ENCODE assay signal across 8 mouse cellular contexts in genomic region chr11:101140164-101140819, GRCm38 (mm10). TPM values are rescaled to one million over a fixed set of nuclear protein-coding genes. Genes with fewer than 3 reads are reported as not detected.
DNase-seq lines count a peak whose midpoint lies in the region; ATAC-seq and TF ChIP-seq lines count a peak whose summit lies in the region.

No protein-coding gene starts in this region.

- H3K4me2 ChIP-seq in embryonic facial prominence, embryonic 12.5 days (replicated peaks) = peak overlapping the region; percentile 42
- H3K4me2 ChIP-seq in hindbrain, embryonic 16.5 days (ENCODE audit: low read length) = peak overlapping the region; percentile 60
- H3K4me2 ChIP-seq in lung, embryonic 16.5 days (ENCODE audit: low read depth, low read length) = peak overlapping the region; percentile 55

- no peak overlapping the region for H3K9ac ChIP-seq in embryonic facial prominence, embryonic 12.5 days
- peak overlapping the region; percentile 57 for H3K9ac ChIP-seq in hindbrain, embryonic 16.5 days (ENCODE audit: low read depth, low read length)
- H3K9ac ChIP-seq in lung, embryonic 16.5 days (ENCODE audit: low read length) = peak overlapping the region; percentile 42

- intact Hi-C loops in gastrocnemius, adult 2 months (cut with DNase I) = no loop called here
- intact Hi-C loops in gastrocnemius, postnatal 36 days (cut with DNase I) = no loop called here

- H3K27ac ChIP-seq in gastrocnemius, adult 2 months = peak overlapping the region; percentile 58; the same call in 1 of the 2 replicates
- H3K27ac ChIP-seq in embryonic facial prominence, embryonic 12.5 days = no peak overlapping the region
- H3K27ac ChIP-seq in hindbrain, embryonic 16.5 days (ENCODE audit: low read depth, low read length) = peak overlapping the region; percentile 44; the same call in 1 of the 2 replicates
- peak overlapping the region; percentile 7; the same call in 1 of the 2 replicates for H3K27ac ChIP-seq in lung, embryonic 16.5 days (ENCODE audit: low read length)

- H3K9me3 ChIP-seq in embryonic facial prominence, embryonic 12.5 days = no peaks in the 10 kb centered on the region
- H3K9me3 ChIP-seq in hindbrain, embryonic 16.5 days (ENCODE audit: control insufficient read depth, low read length) = no peaks in the 10 kb centered on the region
- no peaks in the 10 kb centered on the region for H3K9me3 ChIP-seq in lung, embryonic 16.5 days (ENCODE audit: control insufficient read depth, low read length)

- no peak for TF ChIP-seq CTCF in gastrocnemius, adult 2 months (IDR thresholded peaks at IDR 0.05)

- H3K4me3 ChIP-seq in gastrocnemius, adult 2 months = peak overlapping the region; percentile 65
- H3K4me3 ChIP-seq in embryonic facial prominence, embryonic 12.5 days = peak overlapping the region; percentile 23
- peak overlapping the region; percentile 35 for H3K4me3 ChIP-seq in hindbrain, embryonic 16.5 days (ENCODE audit: low read length)
- H3K4me3 ChIP-seq in lung, embryonic 16.5 days (ENCODE audit: low read length) = peak overlapping the region; percentile 30

- H3K4me1 ChIP-seq in embryonic facial prominence, embryonic 12.5 days = peaks cover 14% of the 10 kb centered on the region; the same call in 1 of the 2 replicates
- peaks cover 9% of the 10 kb centered on the region; the same call in 1 of the 2 replicates for H3K4me1 ChIP-seq in hindbrain, embryonic 16.5 days (ENCODE audit: control insufficient read depth, insufficient read depth, low read depth, low read length)
- peaks cover 7% of the 10 kb centered on the region for H3K4me1 ChIP-seq in lung, embryonic 16.5 days (replicated peaks; ENCODE audit: control insufficient read depth, insufficient read depth, low read length)

- WGBS in embryonic facial prominence, embryonic 12.5 days = 44% methylated on average over 27 of the region's 27 CpGs
- WGBS in hindbrain, embryonic 16.5 days = 38% methylated on average over 27 of the region's 27 CpGs
- WGBS in lung, embryonic 16.5 days = 18% methylated on average over 27 of the region's 27 CpGs

- H3K27me3 ChIP-seq in embryonic facial prominence, embryonic 12.5 days = peaks cover 8% of the 10 kb centered on the region
- H3K27me3 ChIP-seq in hindbrain, embryonic 16.5 days (replicated peaks; ENCODE audit: control insufficient read depth, insufficient read depth, low read length) = no peaks in the 10 kb centered on the region
- no peaks in the 10 kb centered on the region for H3K27me3 ChIP-seq in lung, embryonic 16.5 days (ENCODE audit: control insufficient read depth, insufficient read depth, low read depth, low read length)

- peak; percentile 41 for DNase-seq in gastrocnemius, adult 2 months
- DNase-seq in gastrocnemius, postnatal 36 days = no peak
- no peak for DNase-seq in thymus, postnatal 14 days
- DNase-seq in gastrocnemius, adult 18-20 months (ENCODE audit: low spot score) = no peak
- no peak for DNase-seq in cerebellum, postnatal 4 days (ENCODE audit: low spot score in 2 of 2)

- no peak for ATAC-seq in embryonic facial prominence, embryonic 12.5 days (ENCODE audit: insufficient number of reproducible peaks, insufficient read depth, low FRiP score, low TSS enrichment)
- ATAC-seq in hindbrain, embryonic 16.5 days = no peak
- ATAC-seq in lung, embryonic 16.5 days (ENCODE audit: low read depth) = peak; percentile 66

- no peaks in the 10 kb centered on the region for H3K36me3 ChIP-seq in embryonic facial prominence, embryonic 12.5 days
- no peaks in the 10 kb centered on the region for H3K36me3 ChIP-seq in hindbrain, embryonic 16.5 days (ENCODE audit: control insufficient read depth, insufficient read depth, low read length)
- H3K36me3 ChIP-seq in lung, embryonic 16.5 days (ENCODE audit: control insufficient read depth, insufficient read depth, low read length) = no peaks in the 10 kb centered on the region

RNA-seq across cellular contexts. Expression of gene Tubg2, which starts 15.4 kb away (rescaled TPM):
- total RNA-seq in gastrocnemius, adult 2 months (2021) = 1 to 10 TPM; 2.4 to 3.6 TPM
- 1 to 10 TPM; 2.3 to 2.6 TPM for total RNA-seq in gastrocnemius, postnatal 36 days (2021)
- 9.4 and 10.8 TPM in 2 replicates for polyA plus RNA-seq in embryonic facial prominence, embryonic 12.5 days (2016; fragmentation: Nextera tagmentation; extraction: Ambion mirVana)
- polyA plus RNA-seq in hindbrain, embryonic 16.5 days (2015; fragmentation: Nextera tagmentation; extraction: Ambion mirVana) = 56.9 and 60.3 TPM in 2 replicates
- polyA plus RNA-seq in lung, embryonic 16.5 days (2015; fragmentation: Nextera tagmentation; extraction: Ambion mirVana) = 3.1 TPM in 2 replicates
- 1 to 10 TPM; 2.7 to 3.3 TPM for total RNA-seq in gastrocnemius, adult 18-20 months (2021)

RNA-seq across cellular contexts. Expression of gene Tubg1, which starts 20.6 kb away (rescaled TPM):
- total RNA-seq in gastrocnemius, adult 2 months (2021) = 10 to 100 TPM; 22.0 to 30.2 TPM
- total RNA-seq in gastrocnemius, postnatal 36 days (2021) = 10 to 100 TPM; 23.9 TPM
- polyA plus RNA-seq in embryonic facial prominence, embryonic 12.5 days (2016; fragmentation: Nextera tagmentation; extraction: Ambion mirVana) = 81.7 and 83.6 TPM in 2 replicates
- polyA plus RNA-seq in hindbrain, embryonic 16.5 days (2015; fragmentation: Nextera tagmentation; extraction: Ambion mirVana) = 79.6 and 80.2 TPM in 2 replicates
- 70.6 and 82.1 TPM in 2 replicates for polyA plus RNA-seq in lung, embryonic 16.5 days (2015; fragmentation: Nextera tagmentation; extraction: Ambion mirVana)
- 10 to 100 TPM; 24.7 to 26.2 TPM for total RNA-seq in gastrocnemius, adult 18-20 months (2021)

RNA-seq across cellular contexts. Expression of gene Retreg3, which starts 20.6 kb away (rescaled TPM):
- total RNA-seq in gastrocnemius, adult 2 months (2021) = 10 to 100 TPM; 30.3 to 31.1 TPM
- total RNA-seq in gastrocnemius, postnatal 36 days (2021) = 10 to 100 TPM; 29.6 to 29.7 TPM
- 17.0 and 18.6 TPM in 2 replicates for polyA plus RNA-seq in embryonic facial prominence, embryonic 12.5 days (2016; fragmentation: Nextera tagmentation; extraction: Ambion mirVana)
- 22.8 and 24.3 TPM in 2 replicates for polyA plus RNA-seq in hindbrain, embryonic 16.5 days (2015; fragmentation: Nextera tagmentation; extraction: Ambion mirVana)
- 18.4 and 19.6 TPM in 2 replicates for polyA plus RNA-seq in lung, embryonic 16.5 days (2015; fragmentation: Nextera tagmentation; extraction: Ambion mirVana)
- total RNA-seq in gastrocnemius, adult 18-20 months (2021) = 10 to 100 TPM; 27.1 to 30.4 TPM

RNA-seq across cellular contexts. Expression of gene Cntnap1, which starts 30.0 kb away (rescaled TPM):
- total RNA-seq in gastrocnemius, adult 2 months (2021) = 1 to 10 TPM; 1.2 to 1.6 TPM
- 1 to 10 TPM; 1.1 to 2.1 TPM for total RNA-seq in gastrocnemius, postnatal 36 days (2021)
- 0.50 and 0.60 TPM in 2 replicates for polyA plus RNA-seq in embryonic facial prominence, embryonic 12.5 days (2016; fragmentation: Nextera tagmentation; extraction: Ambion mirVana)
- 8.7 and 11.2 TPM in 2 replicates for polyA plus RNA-seq in hindbrain, embryonic 16.5 days (2015; fragmentation: Nextera tagmentation; extraction: Ambion mirVana)
- polyA plus RNA-seq in lung, embryonic 16.5 days (2015; fragmentation: Nextera tagmentation; extraction: Ambion mirVana) = 1.1 and 1.2 TPM in 2 replicates
- total RNA-seq in gastrocnemius, adult 18-20 months (2021) = 1 to 10 TPM in 1 of 2 experiments, under 1 TPM in 1; 0.82 to 1.2 TPM

RNA-seq across cellular contexts. Expression of gene Plekhh3, which starts 30.9 kb away (rescaled TPM):
- total RNA-seq in gastrocnemius, adult 2 months (2021) = 10 to 100 TPM; 20.7 to 35.3 TPM
- total RNA-seq in gastrocnemius, postnatal 36 days (2021) = 10 to 100 TPM; 22.4 to 27.6 TPM
- 10.3 and 11.9 TPM in 2 replicates for polyA plus RNA-seq in embryonic facial prominence, embryonic 12.5 days (2016; fragmentation: Nextera tagmentation; extraction: Ambion mirVana)
- polyA plus RNA-seq in hindbrain, embryonic 16.5 days (2015; fragmentation: Nextera tagmentation; extraction: Ambion mirVana) = 9.3 and 9.5 TPM in 2 replicates
- polyA plus RNA-seq in lung, embryonic 16.5 days (2015; fragmentation: Nextera tagmentation; extraction: Ambion mirVana) = 17.0 and 17.1 TPM in 2 replicates
- total RNA-seq in gastrocnemius, adult 18-20 months (2021) = 10 to 100 TPM; 19.4 to 24.2 TPM
